Mouse (Mus musculus) spleen, adult 2 months (tissue): ENCODE data around the gene Epb41l1. TPM values are rescaled to one million over a fixed set of nuclear protein-coding genes. Genes with fewer than 3 reads are reported as not detected.

Source experiments
- DNase-seq, 2 experiments: peaks; one replicate each; pipeline versions ENCODE4 v3.0.0 to v3.0.0-alpha.2; 2012 to 2021; ENCODE audit warnings: low spot score in 2 of 2, low read depth in 1 of 2
- H3K27ac ChIP-seq: fragments of 200-500 bp; 2 replicates; pipeline ENCODE4 v1.5.1; 2012; ENCODE audit warnings: low read length, inconsistent platforms; ENCODE audit not compliant: insufficient read depth
- H3K27me3 ChIP-seq: fragments of 200-500 bp; 2 replicates; pipeline ENCODE4 v1.6.1; 2012; ENCODE audit warnings: mild to moderate bottlenecking, moderate library complexity, low read length, inconsistent platforms; ENCODE audit not compliant: control insufficient read depth, insufficient read depth
- H3K36me3 ChIP-seq: fragments of 200-500 bp; 2 replicates; pipeline ENCODE4 v1.6.1; 2012; ENCODE audit warnings: mild to moderate bottlenecking, low read length, inconsistent platforms; ENCODE audit not compliant: control insufficient read depth, insufficient read depth
- H3K4me1 ChIP-seq: fragments of 200-500 bp; 2 replicates; pipeline ENCODE4 v1.6.1; 2011; ENCODE audit warnings: inconsistent platforms; ENCODE audit not compliant: control insufficient read depth, insufficient read depth, insufficient read length
- H3K4me3 ChIP-seq: fragments of 200-500 bp; 2 replicates; pipeline ENCODE4 v1.5.1; 2011; ENCODE audit warnings: mild to moderate bottlenecking, inconsistent platforms; ENCODE audit not compliant: insufficient read depth, insufficient read length; ENCODE audit errors: extremely low read depth
- CTCF ChIP-seq: fragments of 200-500 bp; IDR thresholded peaks from 2 replicates; pipeline ENCODE4 v1.5.1; 2011; ENCODE audit warnings: mild to moderate bottlenecking, inconsistent platforms; ENCODE audit not compliant: insufficient read depth, insufficient read length, insufficient replicate concordance; ENCODE audit errors: extremely low read depth
- POLR2A ChIP-seq: fragments of 200-500 bp; IDR thresholded peaks from 2 replicates; pipeline ENCODE4 v1.6.1; 2011; ENCODE audit warnings: low read depth, low read length, inconsistent platforms
- WGBS: fragments of 180-500 bp; shearing (Covaris S2); methylation state at CpG from one replicate; pipeline ENCODE4 v1.1.7; 2018; 5-methylcytosine and 5-hydroxymethylcytosine counted together
- polyA plus RNA-seq: library from polyadenylated mRNA; depleted of rRNA; stranded (reverse); fragments of >200 nt; gene quantifications from 2 replicates; pipeline ENCODE4 v1.2.3, GENCODE M21; 2012

The Epb41l1 gene
- polyA plus RNA-seq, 1 experiment = 3.2 TPM

DNA sequence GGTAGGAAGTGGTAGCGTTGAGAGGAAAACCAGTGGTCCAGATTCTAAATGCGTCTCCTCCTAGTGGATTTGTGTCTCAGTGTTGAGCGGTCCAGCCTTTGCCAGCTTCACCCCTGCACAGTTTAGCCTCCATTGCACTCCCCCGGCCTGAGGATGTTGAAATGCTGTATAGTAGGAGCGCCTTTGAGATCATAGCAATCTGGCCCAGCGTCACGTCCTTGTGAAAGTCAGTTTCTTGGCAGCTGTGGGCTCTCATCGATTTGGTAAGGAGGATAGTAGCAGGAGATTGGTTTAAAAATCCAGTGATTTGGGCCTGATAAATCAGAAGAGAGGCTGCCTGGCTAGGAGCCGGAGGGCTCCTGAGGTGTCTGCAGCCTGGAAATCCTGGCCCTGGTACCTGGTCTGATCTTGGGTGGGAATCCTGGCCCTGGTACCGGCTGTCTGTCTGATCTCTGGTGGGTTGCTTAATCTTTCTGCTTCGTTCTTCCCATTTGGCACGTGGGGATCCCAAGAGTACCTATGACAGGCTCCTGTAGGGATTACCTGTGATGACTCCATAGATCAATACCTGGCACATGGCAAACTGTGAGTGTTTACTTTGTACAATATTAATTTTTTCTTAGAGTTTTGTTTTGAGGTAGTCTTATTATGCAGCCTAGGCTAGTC is 65.5 kb downstream of the Epb41l1 start:
- no peak for DNase-seq
- Histone ChIP-seq H3K27me3 (no peaks in the 10 kb centered on the region), H3K36me3 (no peaks in the 10 kb centered on the region), H3K27ac (no peak overlapping the region), H3K4me3 (no peak overlapping the region), H3K4me1 (no peaks in the 10 kb centered on the region)
- TF ChIP-seq CTCF (no peak), POLR2A (no peak)
- 89% methylated on average over 12 of the region's 12 CpGs for WGBS

GRCm38 (mm10) chr2:156487589-156488160 is 67.0 kb downstream of the Epb41l1 start:
- H3K4me3 ChIP-seq = no peak overlapping the region
- TF ChIP-seq POLR2A = no peak
- TF ChIP-seq CTCF = no peak
- H3K36me3 ChIP-seq = no peaks in the 10 kb centered on the region
- H3K4me1 ChIP-seq = no peaks in the 10 kb centered on the region
- 92% methylated on average over 10 of the region's 10 CpGs for WGBS
- H3K27me3 ChIP-seq = no peaks in the 10 kb centered on the region
- DNase-seq = no peak
- H3K27ac ChIP-seq = no peak overlapping the region

- Histone ChIP-seq H3K27me3 (no peaks in the 10 kb centered on the region), H3K4me3 (no peak overlapping the region), H3K4me1 (no peaks in the 10 kb centered on the region), H3K27ac (no peak overlapping the region), H3K36me3 (no peaks in the 10 kb centered on the region)
- no peak for DNase-seq
- no peak for TF ChIP-seq POLR2A
- TF ChIP-seq CTCF = no peak
- WGBS = 84% methylated on average over 8 of the region's 8 CpGs
Measured at GRCm38 (mm10) chr2:156488166-156488814, 67.6 kb downstream of the Epb41l1 start.

DNA sequence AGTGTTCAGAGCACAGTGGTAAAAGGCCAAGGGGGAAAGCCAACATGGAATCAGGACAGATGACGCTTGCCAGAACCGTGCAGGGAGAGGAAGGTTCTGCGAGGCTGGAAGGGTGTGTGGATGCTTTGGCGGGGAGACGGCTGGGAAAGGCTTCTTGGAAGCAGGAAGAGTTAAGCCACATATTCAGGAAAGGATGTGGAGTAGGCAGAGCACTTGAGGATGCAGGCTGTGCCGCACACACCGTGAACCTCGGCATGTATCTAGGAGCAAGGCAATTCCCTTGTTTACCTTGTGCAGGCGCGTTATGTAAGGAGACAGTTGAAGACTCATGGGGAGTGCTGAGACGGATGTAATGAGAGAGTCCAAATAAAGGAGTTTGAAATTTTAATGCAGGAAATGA is 69.5 kb downstream of the Epb41l1 start:
- no peak overlapping the region for H3K4me3 ChIP-seq
- no peak overlapping the region for H3K27ac ChIP-seq
- WGBS = 87% methylated on average over 11 of the region's 11 CpGs
- TF ChIP-seq CTCF = no peak
- no peak for TF ChIP-seq POLR2A
- no peaks in the 10 kb centered on the region for H3K4me1 ChIP-seq
- no peaks in the 10 kb centered on the region for H3K36me3 ChIP-seq
- no peak for DNase-seq
- no peaks in the 10 kb centered on the region for H3K27me3 ChIP-seq

GRCm38 (mm10) chr2:156491796-156492195 is 71.1 kb downstream of the Epb41l1 start:
- no peaks in the 10 kb centered on the region for H3K27me3 ChIP-seq
- no peak for DNase-seq
- H3K4me1 ChIP-seq = no peaks in the 10 kb centered on the region
- no peak overlapping the region for H3K27ac ChIP-seq
- H3K36me3 ChIP-seq = no peaks in the 10 kb centered on the region
- H3K4me3 ChIP-seq = no peak overlapping the region
- 84% methylated on average over 5 of the region's 5 CpGs for WGBS
- TF ChIP-seq POLR2A (no peak), CTCF (no peak)

DNA sequence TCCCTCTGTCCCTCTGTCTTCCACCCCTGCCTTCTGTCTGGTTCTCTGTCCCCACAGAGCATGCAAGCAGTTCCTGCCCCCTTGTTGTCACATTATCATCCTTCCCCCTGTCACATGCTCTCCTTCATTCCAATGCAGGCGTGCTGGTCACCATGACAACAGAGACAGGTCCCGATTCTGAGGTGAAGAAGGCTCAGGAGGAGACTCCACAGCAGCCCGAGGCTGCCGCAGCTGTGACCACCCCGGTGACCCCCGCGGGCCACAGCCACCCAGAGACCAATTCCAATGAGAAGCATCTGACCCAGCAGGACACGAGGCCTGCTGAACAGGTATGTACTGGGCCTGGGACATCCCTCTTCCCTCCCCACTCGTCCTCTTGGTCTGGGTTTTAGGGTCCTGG is 73.1 kb downstream of the Epb41l1 start:
- no peak overlapping the region for H3K4me3 ChIP-seq
- H3K27ac ChIP-seq = no peak overlapping the region
- H3K4me1 ChIP-seq = no peaks in the 10 kb centered on the region
- WGBS = 80% methylated on average over 9 of the region's 9 CpGs
- no peak for DNase-seq
- H3K27me3 ChIP-seq = no peaks in the 10 kb centered on the region
- TF ChIP-seq CTCF = no peak
- H3K36me3 ChIP-seq = no peaks in the 10 kb centered on the region

- no peaks in the 10 kb centered on the region for H3K27me3 ChIP-seq
- no peak for TF ChIP-seq CTCF
- no peak for TF ChIP-seq POLR2A
Measured at GRCm38 (mm10) chr2:156494465-156494864, 73.8 kb downstream of the Epb41l1 start.

More at GRCm38 (mm10) chr2:156494465-156494864, 73.8 kb downstream of the Epb41l1 start:
- no peak for DNase-seq
- H3K4me1 ChIP-seq = no peaks in the 10 kb centered on the region
- no peak overlapping the region for H3K27ac ChIP-seq
- H3K36me3 ChIP-seq = no peaks in the 10 kb centered on the region
- WGBS = 87% methylated on average over 9 of the region's 9 CpGs
- no peak overlapping the region for H3K4me3 ChIP-seq
